ENCODE assay signal across 10 mouse cellular contexts in the genomic region with DNA sequence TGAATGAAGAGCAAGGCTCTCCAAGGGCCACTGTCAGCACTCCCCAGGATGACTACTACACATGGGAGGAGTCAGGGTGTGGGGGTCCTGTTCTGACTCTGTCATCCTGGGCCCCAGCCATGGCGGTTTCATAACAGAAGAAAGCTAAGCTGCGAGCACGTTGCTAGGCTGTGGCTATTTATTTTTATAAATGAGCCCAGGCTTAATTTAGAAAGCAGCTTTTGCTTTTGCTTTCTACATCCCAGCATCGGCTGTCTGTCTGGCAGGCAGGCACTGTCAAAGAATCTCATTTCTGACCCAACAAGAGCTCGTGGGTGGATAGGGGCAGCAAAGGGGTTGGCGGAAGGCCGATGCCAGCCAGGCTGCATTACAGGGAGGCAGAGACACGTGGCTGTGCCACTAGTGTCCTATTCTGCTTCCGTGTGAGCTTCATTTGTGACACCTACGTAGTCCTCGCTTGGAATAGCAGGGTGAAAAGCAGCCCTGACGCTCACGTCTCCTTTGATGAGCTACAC.
DNase-seq lines count a peak whose midpoint lies in the region; ATAC-seq lines count a peak whose summit lies in the region.
"Had no signal": no experiment of that assay in that cellular context is flagged by ENCODE, and none has a peak within 500 bp of the region (broad histone marks: within the 10 kb centered on the region; RNA-seq: fewer than 3 reads in every experiment).

No protein-coding gene starts in this region.

- peak; percentile 30 to 32 for DNase-seq in kidney, adult 8-10 months
- DNase-seq in gastrocnemius, postnatal 25 days: peak; percentile 78
- DNase-seq in layer of hippocampus, adult 8-10 months (ENCODE audit: low spot score in 2 of 2): peak; percentile 79 to 85
- DNase-seq in spleen, postnatal 14 days (ENCODE audit: low spot score in 2 of 2): no peak

- H3K9ac ChIP-seq in kidney, embryonic 16.5 days (replicated peaks; ENCODE audit: low read length): no peak overlapping the region
- no peak overlapping the region for H3K9ac ChIP-seq in liver, embryonic 12.5 days
- H3K9ac ChIP-seq in midbrain, embryonic 15.5 days: no peak overlapping the region
- H3K9ac ChIP-seq: embryonic facial prominence, embryonic 12.5 days; liver, embryonic 15.5 days had no signal

- no peak overlapping the region for H3K4me3 ChIP-seq in kidney, embryonic 16.5 days (ENCODE audit: low read length)
- H3K4me3 ChIP-seq in megakaryocyte, embryonic 14.5 days (replicated peaks): peak overlapping the region; percentile 42
- H3K4me3 ChIP-seq in liver, embryonic 12.5 days: no peak overlapping the region
- H3K4me3 ChIP-seq in midbrain, embryonic 15.5 days: no peak overlapping the region
- H3K4me3 ChIP-seq: embryonic facial prominence, embryonic 12.5 days; liver, embryonic 15.5 days had no signal

- no peaks in the 10 kb centered on the region for H3K9me3 ChIP-seq in kidney, embryonic 16.5 days (ENCODE audit: low read length)
- H3K9me3 ChIP-seq in megakaryocyte, embryonic 14.5 days: no peaks in the 10 kb centered on the region
- no peaks in the 10 kb centered on the region for H3K9me3 ChIP-seq in liver, embryonic 12.5 days (replicated peaks)
- no peaks in the 10 kb centered on the region for H3K9me3 ChIP-seq in midbrain, embryonic 15.5 days
- H3K9me3 ChIP-seq: embryonic facial prominence, embryonic 12.5 days; liver, embryonic 15.5 days had no signal

- H3K27me3 ChIP-seq in kidney, embryonic 16.5 days (ENCODE audit: insufficient read depth, low read length): no peaks in the 10 kb centered on the region
- peaks cover 54% of the 10 kb centered on the region for H3K27me3 ChIP-seq in megakaryocyte, embryonic 14.5 days (replicated peaks)
- H3K27me3 ChIP-seq in liver, embryonic 12.5 days (replicated peaks): 0 out of 2 replicates have a peak, but pooled peaks cover 9% of the 10 kb centered on the region
- H3K27me3 ChIP-seq in midbrain, embryonic 15.5 days (replicated peaks): no peaks in the 10 kb centered on the region
- H3K27me3 ChIP-seq: embryonic facial prominence, embryonic 12.5 days; liver, embryonic 15.5 days had no signal

- WGBS in kidney, embryonic 16.5 days: 74% methylated on average over 13 of the region's 13 CpGs
- WGBS in liver, embryonic 12.5 days (ENCODE audit: insufficient replicate concordance): 72% methylated on average over 13 of the region's 13 CpGs
- 78% methylated on average over 13 of the region's 13 CpGs for WGBS in midbrain, embryonic 15.5 days

- no peak overlapping the region for H3K27ac ChIP-seq in kidney, embryonic 16.5 days (ENCODE audit: low read length)
- H3K27ac ChIP-seq in liver, embryonic 12.5 days: no peak overlapping the region
- no peak overlapping the region for H3K27ac ChIP-seq in midbrain, embryonic 15.5 days
- H3K27ac ChIP-seq: embryonic facial prominence, embryonic 12.5 days; liver, embryonic 15.5 days had no signal

- ATAC-seq in kidney, embryonic 16.5 days (ENCODE audit: low FRiP score, low TSS enrichment): no peak
- no peak for ATAC-seq in liver, embryonic 12.5 days
- no peak for ATAC-seq in midbrain, embryonic 15.5 days (replicated peaks)

- H3K36me3 ChIP-seq in kidney, embryonic 16.5 days (ENCODE audit: insufficient read depth, low read length): no peaks in the 10 kb centered on the region
- no peaks in the 10 kb centered on the region for H3K36me3 ChIP-seq in megakaryocyte, embryonic 14.5 days (replicated peaks; ENCODE audit: low read length)
- no peaks in the 10 kb centered on the region for H3K36me3 ChIP-seq in liver, embryonic 12.5 days
- no peaks in the 10 kb centered on the region for H3K36me3 ChIP-seq in midbrain, embryonic 15.5 days (replicated peaks)
- H3K36me3 ChIP-seq: embryonic facial prominence, embryonic 12.5 days; liver, embryonic 15.5 days had no signal

- no peak overlapping the region for H3K4me2 ChIP-seq in kidney, embryonic 16.5 days (replicated peaks; ENCODE audit: low read depth, low read length)
- no peak overlapping the region for H3K4me2 ChIP-seq in liver, embryonic 12.5 days
- no peak overlapping the region for H3K4me2 ChIP-seq in midbrain, embryonic 15.5 days
- H3K4me2 ChIP-seq: embryonic facial prominence, embryonic 12.5 days; liver, embryonic 15.5 days had no signal

- H3K4me1 ChIP-seq in kidney, embryonic 16.5 days (ENCODE audit: insufficient read depth, low read length): peaks cover 20% of the 10 kb centered on the region
- H3K4me1 ChIP-seq in megakaryocyte, embryonic 14.5 days: peaks cover 54% of the 10 kb centered on the region
- peaks cover 42% of the 10 kb centered on the region for H3K4me1 ChIP-seq in liver, embryonic 12.5 days
- H3K4me1 ChIP-seq in midbrain, embryonic 15.5 days: peaks cover 18% of the 10 kb centered on the region

Comparison
In these comparisons a context has a peak if more than half of its experiments do, and no peak if none do; other contexts are left out.
1. DNase-seq: peak in kidney, adult 8-10 months (2 of 2), gastrocnemius, postnatal 25 days (single experiment) and layer of hippocampus, adult 8-10 months (2 of 2); none in spleen, postnatal 14 days (0 of 2).